Mouse (Mus musculus) liver, embryonic 12.5 days (tissue): Measurements from ENCODE around the gene Tns1. TPM values are rescaled to one million over a fixed set of nuclear protein-coding genes. Genes with fewer than 3 reads are reported as not detected.

Source experiments
- ATAC-seq: fragments of 200-750 bp; cut with Nextera tagmentation; 2 replicates; pipeline ENCODE4 v1.8.0; 2017; ENCODE audit warnings: moderate number of reproducible peaks, mild to moderate bottlenecking, moderate library complexity
- H3K27ac ChIP-seq: fragments of 300-500 bp; sonication (generic); 2 replicates; pipeline ENCODE4 v1.5.1; 2016; ENCODE audit warnings: mild to moderate bottlenecking
- H3K27me3 ChIP-seq: fragments of 300-500 bp; sonication (generic); replicated peaks from 2 replicates; pipeline ENCODE4 v1.6.1; 2016; ENCODE audit warnings: mild to moderate bottlenecking, moderate library complexity
- H3K36me3 ChIP-seq: fragments of 300-500 bp; sonication (generic); 2 replicates; pipeline ENCODE4 v1.6.1; 2016; ENCODE audit warnings: mild to moderate bottlenecking, moderate library complexity
- H3K4me1 ChIP-seq: fragments of 300-500 bp; sonication (generic); 2 replicates; pipeline ENCODE4 v1.6.1; 2016
- H3K4me2 ChIP-seq: fragments of 300-500 bp; sonication (generic); 2 replicates; pipeline ENCODE4 v1.6.1; 2016; ENCODE audit warnings: mild to moderate bottlenecking, moderate library complexity
- H3K4me3 ChIP-seq: fragments of 300-500 bp; sonication (generic); 2 replicates; pipeline ENCODE4 v1.5.1; 2016; ENCODE audit warnings: mild to moderate bottlenecking, moderate library complexity
- H3K9ac ChIP-seq: fragments of 300-500 bp; sonication (generic); 2 replicates; pipeline ENCODE4 v1.6.1; 2016; ENCODE audit warnings: mild to moderate bottlenecking, moderate library complexity
- H3K9me3 ChIP-seq: fragments of 300-500 bp; sonication (generic); replicated peaks from 2 replicates; pipeline ENCODE4 v1.6.1; 2016; ENCODE audit warnings: mild to moderate bottlenecking, moderate library complexity
- WGBS: fragments of 180-500 bp; shearing (Covaris S2); methylation state at CpG from one replicate; pipeline ENCODE4 v1.1.7; 2016; ENCODE audit not compliant: insufficient replicate concordance; 5-methylcytosine and 5-hydroxymethylcytosine counted together
- polyA plus RNA-seq: library from polyadenylated mRNA; unstranded; fragments of >200 nt; fragmentation: Nextera tagmentation; extraction: Ambion mirVana; gene quantifications from 2 replicates; pipeline ENCODE4 v1.2.1, GENCODE M21; 2016

The Tns1 gene
- polyA plus RNA-seq, 1 experiment from 2014 or later, result 13.1 TPM

DNA sequence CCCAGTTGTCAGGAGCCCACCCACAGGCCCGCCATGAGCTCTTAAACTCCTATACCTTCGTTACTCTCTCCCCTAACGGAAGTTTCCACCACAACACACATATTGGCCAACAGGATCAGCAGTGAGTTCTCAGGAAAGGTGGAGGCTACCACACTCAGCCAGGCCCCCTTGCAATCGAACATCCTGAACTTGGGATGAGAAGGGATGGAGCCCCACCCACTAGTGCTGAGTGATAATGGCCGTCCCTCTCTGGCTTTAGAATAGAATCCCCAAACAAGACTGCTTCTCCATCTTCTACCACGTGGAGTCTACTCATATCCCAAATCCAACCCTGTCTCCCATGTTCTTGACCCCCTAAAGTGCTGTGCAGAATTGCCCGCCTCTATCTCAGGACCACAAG lies 131.0 kb downstream of the Tns1 start:
- Histone ChIP-seq H3K4me2 (no peak overlapping the region), H3K36me3 (peaks cover 70% of the 10 kb centered on the region), H3K27me3 (no peaks in the 10 kb centered on the region), H3K27ac (no peak overlapping the region), H3K4me3 (no peak overlapping the region), H3K4me1 (peaks cover 4% of the 10 kb centered on the region), H3K9me3 (no peaks in the 10 kb centered on the region), H3K9ac (no peak overlapping the region)
- WGBS, result 68% methylated on average over 7 of the region's 7 CpGs
- no peak for ATAC-seq

DNA sequence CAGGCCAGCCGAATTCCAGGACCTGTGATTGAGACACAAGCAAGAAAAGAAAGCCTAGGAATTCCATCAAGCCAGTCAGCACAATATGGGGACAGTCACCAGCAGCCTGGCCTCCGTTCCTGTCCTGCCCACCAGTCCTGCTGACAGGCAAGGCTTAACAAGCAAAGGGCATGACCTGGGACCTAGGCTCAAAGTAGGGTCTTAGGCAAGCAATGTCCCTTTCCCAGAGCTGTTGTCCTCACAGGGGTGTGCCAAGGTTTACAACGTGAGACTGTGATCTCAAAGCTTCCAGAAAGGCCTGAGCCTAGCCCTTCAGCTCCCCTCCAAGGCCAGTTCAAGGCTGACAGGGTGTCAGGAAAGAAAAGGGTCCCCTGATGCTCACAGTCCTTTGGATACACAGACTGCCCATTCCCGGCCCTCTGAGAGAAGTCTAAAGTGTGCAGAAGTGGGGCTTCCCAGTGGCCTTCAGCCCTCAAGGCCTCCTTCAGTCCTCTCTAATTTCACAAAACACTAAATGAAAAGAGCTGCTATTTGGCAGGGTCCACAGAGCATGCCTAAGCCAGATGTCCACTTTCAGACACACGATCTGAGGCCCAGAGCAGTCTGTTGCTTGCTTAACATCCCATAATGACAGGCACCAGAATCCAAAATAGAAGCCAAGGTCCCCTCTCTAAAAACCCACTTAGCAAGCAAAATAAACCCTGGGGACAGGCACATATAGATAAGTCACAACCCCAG lies 131.9 kb downstream of the Tns1 start:
- Histone ChIP-seq H3K4me1 (no peaks in the 10 kb centered on the region), H3K27ac (no peak overlapping the region), H3K4me2 (no peak overlapping the region), H3K36me3 (peaks cover 73% of the 10 kb centered on the region), H3K4me3 (no peak overlapping the region), H3K9me3 (no peaks in the 10 kb centered on the region), H3K27me3 (no peaks in the 10 kb centered on the region), H3K9ac (no peak overlapping the region)
- WGBS, result 61% methylated on average over 5 of the region's 5 CpGs
- ATAC-seq, result no peak

DNA sequence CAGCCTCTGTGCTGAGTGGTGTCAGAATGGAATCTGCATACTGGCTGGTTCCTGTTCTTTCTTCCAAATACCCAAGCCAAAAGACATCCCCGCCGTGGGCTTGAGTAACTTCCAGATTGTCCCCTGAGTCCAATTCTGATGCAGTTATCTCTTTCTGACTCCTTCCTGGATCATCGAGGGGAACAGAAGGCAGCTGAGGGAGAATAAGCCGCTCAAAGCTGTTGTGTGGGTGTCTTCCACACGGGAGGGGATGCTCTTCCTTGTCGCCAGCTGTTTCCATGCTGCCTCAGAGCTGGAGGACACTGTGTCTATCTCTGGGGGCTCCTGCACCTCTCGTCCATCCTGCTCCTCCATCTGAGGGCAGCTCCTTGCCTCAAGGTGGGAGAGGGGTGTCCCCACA lies 133.0 kb downstream of the Tns1 start:
- no peaks in the 10 kb centered on the region for H3K27me3 ChIP-seq
- H3K9ac ChIP-seq, result no peak overlapping the region
- H3K4me2 ChIP-seq, result no peak overlapping the region
- no peak overlapping the region for H3K27ac ChIP-seq
- no peak for ATAC-seq
- peaks cover 69% of the 10 kb centered on the region for H3K36me3 ChIP-seq
- no peak overlapping the region for H3K4me3 ChIP-seq
- H3K9me3 ChIP-seq, result no peaks in the 10 kb centered on the region
- H3K4me1 ChIP-seq, result no peaks in the 10 kb centered on the region
- 63% methylated on average over 7 of the region's 7 CpGs for WGBS

DNA sequence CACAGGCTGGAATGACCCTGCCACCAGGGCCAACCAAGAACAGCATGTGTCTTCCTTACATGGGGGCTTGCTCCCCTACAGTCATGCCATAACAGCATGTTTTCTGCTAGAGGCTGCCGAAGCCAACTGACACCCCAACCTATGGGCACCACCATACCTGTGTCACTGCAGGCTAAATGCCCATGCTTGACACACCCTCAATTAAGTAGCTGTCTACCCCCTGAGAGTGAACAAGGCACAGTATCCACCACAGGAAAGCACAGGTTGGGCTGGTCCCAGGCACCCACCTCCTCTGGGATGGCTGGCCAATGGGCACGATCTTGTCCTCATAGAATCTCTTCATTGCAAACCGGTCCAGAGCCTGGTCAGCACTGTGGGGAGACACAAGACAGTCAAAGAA lies 134.2 kb downstream of the Tns1 start:
- no peaks in the 10 kb centered on the region for H3K4me1 ChIP-seq
- no peaks in the 10 kb centered on the region for H3K9me3 ChIP-seq
- no peak overlapping the region for H3K27ac ChIP-seq
- WGBS, result 68% methylated on average over 3 of the region's 3 CpGs
- H3K4me3 ChIP-seq, result no peak overlapping the region
- no peaks in the 10 kb centered on the region for H3K27me3 ChIP-seq
- no peak overlapping the region for H3K9ac ChIP-seq
- no peak for ATAC-seq
- peaks cover 72% of the 10 kb centered on the region for H3K36me3 ChIP-seq
- no peak overlapping the region for H3K4me2 ChIP-seq

DNA sequence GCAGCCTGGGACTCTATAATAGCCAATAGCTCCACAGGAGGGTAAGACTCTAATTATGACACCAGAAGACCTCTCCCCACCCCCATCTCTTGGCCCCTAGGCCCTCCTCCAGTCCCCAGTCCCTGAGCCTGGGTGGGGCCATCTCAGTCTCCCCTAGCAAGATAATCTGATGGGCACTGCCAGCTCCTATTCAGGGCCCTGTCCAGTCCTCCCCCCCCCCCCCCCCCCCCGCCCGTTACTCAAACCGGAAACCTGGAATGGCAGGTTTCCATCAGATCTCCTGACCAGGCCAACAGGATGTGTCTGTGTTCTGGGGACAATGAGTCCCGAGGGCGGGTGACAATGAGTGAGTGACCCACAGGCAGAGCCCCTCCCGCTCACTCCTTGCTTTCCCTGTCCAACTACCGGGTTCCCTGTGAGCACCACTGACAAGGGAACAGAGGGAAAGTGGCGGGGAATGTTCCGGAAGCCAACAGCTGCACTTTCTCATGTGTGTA lies 136.5 kb downstream of the Tns1 start:
- no peaks in the 10 kb centered on the region for H3K4me1 ChIP-seq
- no peaks in the 10 kb centered on the region for H3K27me3 ChIP-seq
- H3K9ac ChIP-seq, result no peak overlapping the region
- H3K4me2 ChIP-seq, result no peak overlapping the region
- no peak overlapping the region for H3K27ac ChIP-seq
- H3K4me3 ChIP-seq, result no peak overlapping the region
- WGBS, result 26% methylated on average over 8 of the region's 9 CpGs
- no peak for ATAC-seq
- H3K36me3 ChIP-seq, result peaks cover 77% of the 10 kb centered on the region
- no peaks in the 10 kb centered on the region for H3K9me3 ChIP-seq

DNA sequence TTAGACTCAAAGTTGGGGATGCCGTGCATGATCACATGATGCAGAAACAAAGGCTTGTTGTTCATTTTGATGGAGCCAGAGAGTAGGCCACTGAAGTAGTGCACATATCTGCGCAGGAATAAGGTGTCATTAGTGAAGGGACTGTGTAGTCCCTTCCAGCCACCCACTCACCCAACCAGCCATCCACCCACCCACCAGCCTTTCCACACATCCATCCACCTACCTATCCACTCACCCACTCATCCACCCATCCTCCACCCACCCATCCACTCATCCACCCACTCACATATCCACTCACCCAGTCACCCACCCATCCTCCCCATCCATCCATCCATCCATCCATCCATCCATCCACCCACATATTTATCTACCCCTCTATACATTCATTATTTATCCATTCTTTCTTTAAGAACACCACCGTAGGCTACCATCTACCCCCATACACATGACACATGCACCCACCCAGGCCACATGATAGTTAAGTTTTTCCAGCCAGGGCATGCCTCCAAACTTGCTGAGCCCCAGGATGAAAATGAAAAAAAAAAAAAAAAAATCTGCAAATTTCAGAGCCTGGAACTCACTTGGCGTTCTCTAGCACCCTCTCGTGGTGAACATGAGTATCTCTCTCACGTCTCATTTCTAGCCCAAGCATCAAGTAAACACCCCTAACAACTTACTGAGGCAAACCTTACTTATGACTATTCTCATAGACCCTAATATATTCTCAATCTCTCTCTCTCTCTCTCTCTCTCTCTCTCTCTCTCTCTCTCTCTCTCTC lies 137.8 kb downstream of the Tns1 start:
- Histone ChIP-seq H3K4me1 (no peaks in the 10 kb centered on the region), H3K9ac (no peak overlapping the region), H3K4me3 (no peak overlapping the region), H3K4me2 (no peak overlapping the region), H3K27ac (no peak overlapping the region), H3K9me3 (no peaks in the 10 kb centered on the region), H3K27me3 (no peaks in the 10 kb centered on the region), H3K36me3 (peaks cover 76% of the 10 kb centered on the region)
- 38% methylated on average over 6 of the region's 6 CpGs for WGBS
- ATAC-seq, result no peak

DNA sequence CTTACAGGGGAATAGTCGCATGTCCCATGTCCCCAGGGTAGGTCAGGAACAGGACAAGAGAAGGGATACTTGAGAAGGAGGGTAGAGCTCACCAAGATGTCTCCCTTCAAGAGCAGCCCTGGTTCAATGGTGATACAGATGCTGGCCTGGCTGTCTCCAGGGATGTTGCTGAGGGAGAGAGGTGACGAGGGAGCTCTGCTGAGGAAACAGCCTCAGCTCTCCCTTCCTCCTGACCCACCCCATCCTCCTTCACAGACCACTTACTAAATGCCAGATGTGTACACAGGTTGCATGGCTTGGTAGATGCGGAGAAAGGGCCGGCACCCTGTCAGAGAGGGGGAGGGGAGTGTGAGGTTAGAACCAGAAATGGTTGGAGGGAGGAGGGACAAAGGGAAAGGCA lies 138.6 kb downstream of the Tns1 start:
- 58% methylated on average over 4 of the region's 4 CpGs for WGBS

DNA sequence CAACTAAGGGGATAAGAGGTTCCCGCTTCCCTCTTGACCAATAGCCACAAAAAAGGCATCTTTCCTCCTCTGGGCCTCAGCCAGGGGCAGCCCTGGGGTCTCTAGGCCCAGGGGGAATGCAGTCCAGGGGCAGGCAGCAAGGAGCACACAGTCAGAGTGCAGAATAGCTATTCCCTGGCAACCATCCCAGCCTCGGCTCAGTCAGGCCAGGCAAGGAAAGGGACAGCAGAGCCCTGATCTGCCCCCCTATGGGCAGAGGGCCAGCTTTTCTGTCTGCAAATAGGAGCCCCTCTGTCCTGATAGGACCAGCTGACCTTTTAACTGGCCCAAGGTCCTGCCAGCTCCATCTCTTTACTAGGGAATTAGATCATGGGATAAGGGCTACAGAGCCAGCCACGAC lies 145.0 kb downstream of the Tns1 start:
- H3K27ac ChIP-seq, result no peak overlapping the region
- ATAC-seq, result no peak
- WGBS, result 63% methylated on average over 3 of the region's 3 CpGs

More for the DNA sequence above, 138.6 kb downstream of the Tns1 start:
- Histone ChIP-seq H3K9me3 (no peaks in the 10 kb centered on the region), H3K4me2 (no peak overlapping the region), H3K36me3 (peaks cover 76% of the 10 kb centered on the region), H3K27me3 (no peaks in the 10 kb centered on the region), H3K4me3 (no peak overlapping the region), H3K4me1 (no peaks in the 10 kb centered on the region), H3K9ac (no peak overlapping the region), H3K27ac (no peak overlapping the region)
- ATAC-seq, result no peak

DNA sequence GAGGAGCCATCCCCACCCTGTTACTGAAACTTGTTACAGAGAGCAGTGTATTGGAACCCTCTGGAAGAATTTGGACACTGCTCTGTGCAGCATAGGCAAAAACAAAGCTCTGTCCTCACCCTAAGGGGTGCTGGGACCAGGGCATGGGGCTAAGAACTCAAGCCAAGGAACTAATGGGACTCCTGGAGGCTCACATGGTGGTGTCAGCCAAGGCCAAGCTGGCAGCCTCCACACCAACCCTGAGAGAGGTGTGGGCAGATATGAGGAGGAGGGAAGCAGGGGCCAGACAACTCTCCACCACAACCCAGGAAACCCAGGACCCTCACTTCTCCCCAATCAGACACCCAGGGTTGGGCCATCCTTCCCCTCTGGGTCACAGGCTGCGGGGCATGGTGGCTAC lies 145.7 kb downstream of the Tns1 start:
- ATAC-seq, result no peak
- peaks cover 72% of the 10 kb centered on the region for H3K36me3 ChIP-seq
- 73% methylated on average over 1 of the region's 1 CpGs for WGBS

More for the DNA sequence above, 145.0 kb downstream of the Tns1 start:
- H3K4me2 ChIP-seq, result no peak overlapping the region
- no peak overlapping the region for H3K4me3 ChIP-seq
- no peak overlapping the region for H3K9ac ChIP-seq
- H3K27me3 ChIP-seq, result no peaks in the 10 kb centered on the region
- peaks cover 75% of the 10 kb centered on the region for H3K36me3 ChIP-seq
- H3K4me1 ChIP-seq, result no peaks in the 10 kb centered on the region
- no peaks in the 10 kb centered on the region for H3K9me3 ChIP-seq

DNA sequence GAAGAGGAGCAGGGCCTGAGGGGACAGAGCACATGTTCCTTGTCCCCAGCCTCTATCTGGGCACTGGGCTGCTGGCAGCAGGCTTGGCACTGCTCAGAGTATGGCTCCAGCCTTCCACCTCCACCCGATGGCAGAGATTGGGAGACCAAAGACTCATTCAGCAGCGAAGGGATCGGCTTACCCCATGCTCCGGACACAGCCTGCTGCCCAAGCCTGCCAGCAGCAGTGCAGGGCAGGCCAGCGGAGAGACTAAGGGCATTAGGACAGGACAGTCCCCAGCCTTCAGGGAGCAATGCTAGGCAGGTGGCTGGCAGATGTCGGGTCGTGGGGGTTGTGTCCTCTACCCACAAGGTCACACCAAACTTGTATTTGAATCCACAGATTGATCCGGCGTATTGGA lies 150.3 kb downstream of the Tns1 start:
- Histone ChIP-seq H3K9ac (no peak overlapping the region; the same call in 1 of the 2 replicates), H3K9me3 (no peaks in the 10 kb centered on the region), H3K4me1 (peaks cover 3% of the 10 kb centered on the region; the same call in 1 of the 2 replicates), H3K27ac (no peak overlapping the region), H3K4me3 (no peak overlapping the region), H3K4me2 (no peak overlapping the region), H3K36me3 (peaks cover 36% of the 10 kb centered on the region), H3K27me3 (peaks cover 8% of the 10 kb centered on the region; the same call in 1 of the 2 replicates)
- 73% methylated on average over 9 of the region's 9 CpGs for WGBS
- no peak for ATAC-seq

More for the DNA sequence above, 145.7 kb downstream of the Tns1 start:
- no peaks in the 10 kb centered on the region for H3K9me3 ChIP-seq
- H3K27me3 ChIP-seq, result no peaks in the 10 kb centered on the region
- no peak overlapping the region for H3K27ac ChIP-seq
- H3K9ac ChIP-seq, result no peak overlapping the region
- no peak overlapping the region for H3K4me2 ChIP-seq
- H3K4me1 ChIP-seq, result no peaks in the 10 kb centered on the region
- no peak overlapping the region for H3K4me3 ChIP-seq

DNA sequence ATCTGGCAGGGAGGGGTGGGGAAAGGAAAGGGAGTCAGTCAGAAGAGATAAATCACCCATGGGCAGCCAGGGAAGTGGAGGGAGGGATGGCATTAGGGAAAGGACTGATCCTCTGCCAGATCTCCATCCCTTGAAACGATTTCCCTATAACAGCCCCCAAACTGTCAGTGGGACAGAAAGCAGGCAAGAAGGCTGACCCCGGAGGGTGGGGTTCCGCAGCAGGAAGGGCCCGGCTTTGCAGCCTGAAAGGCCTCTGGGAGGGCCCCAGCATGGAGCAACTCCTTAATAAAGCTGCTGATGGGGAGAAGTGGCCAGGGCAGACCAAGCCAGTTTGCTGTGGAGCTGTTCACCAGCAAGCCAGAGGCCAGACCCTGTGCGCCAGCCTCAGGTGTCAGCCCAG lies 151.5 kb downstream of the Tns1 start:
- Histone ChIP-seq H3K36me3 (peaks cover 29% of the 10 kb centered on the region), H3K27me3 (peaks cover 10% of the 10 kb centered on the region; the same call in 1 of the 2 replicates), H3K4me2 (no peak overlapping the region), H3K4me1 (peaks cover 5% of the 10 kb centered on the region; the same call in 1 of the 2 replicates), H3K27ac (no peak overlapping the region), H3K4me3 (no peak overlapping the region), H3K9me3 (no peaks in the 10 kb centered on the region), H3K9ac (no peak overlapping the region)
- WGBS, result 50% methylated on average over 5 of the region's 5 CpGs
- ATAC-seq, result no peak

DNA sequence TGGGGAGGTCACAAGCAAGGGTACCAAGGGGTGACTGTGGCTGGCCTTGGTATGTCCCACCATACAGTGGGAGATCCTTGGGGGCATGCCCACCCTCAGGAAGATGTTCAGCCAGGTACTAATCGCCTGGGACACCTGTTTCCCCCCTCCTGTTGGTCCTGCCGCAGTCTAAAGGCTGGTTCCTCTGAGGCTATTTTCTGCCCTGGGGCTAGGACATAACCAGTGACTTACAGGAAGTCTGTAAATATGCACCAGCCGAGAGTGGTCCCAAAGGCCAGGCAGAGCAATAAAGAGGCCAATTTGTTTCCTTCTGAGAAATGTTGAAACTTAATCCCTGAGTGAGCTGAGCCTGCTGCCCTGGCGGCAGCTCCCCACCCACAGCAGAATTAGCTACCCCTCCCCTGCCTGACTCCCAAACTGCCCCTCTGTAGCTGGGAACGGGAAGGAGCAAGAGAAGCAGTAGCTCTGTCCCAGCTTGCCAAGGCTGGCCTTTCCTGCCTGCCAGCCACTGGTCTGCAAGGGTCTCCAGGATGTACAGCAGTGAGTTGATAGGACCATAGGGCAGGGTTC lies 154.0 kb downstream of the Tns1 start:
- peaks cover 14% of the 10 kb centered on the region; the same call in 1 of the 2 replicates for H3K4me1 ChIP-seq
- no peak overlapping the region for H3K27ac ChIP-seq
- ATAC-seq, result no peak

More for the DNA sequence above, 154.0 kb downstream of the Tns1 start:
- Histone ChIP-seq H3K36me3 (peaks cover 12% of the 10 kb centered on the region), H3K27me3 (peaks cover 10% of the 10 kb centered on the region; the same call in 1 of the 2 replicates), H3K9me3 (no peaks in the 10 kb centered on the region), H3K4me2 (no peak overlapping the region), H3K4me3 (no peak overlapping the region), H3K9ac (no peak overlapping the region)
- 16% methylated on average over 5 of the region's 5 CpGs for WGBS
